In genomic region chr3:137547414-137547877, GRCm38 (mm10) we compare ENCODE assay signal across 8 mouse cellular contexts.
DNase-seq lines count a peak whose midpoint lies in the region; ATAC-seq and TF ChIP-seq lines count a peak whose summit lies in the region.

No protein-coding gene starts in this region.

- H3K4me1 ChIP-seq in embryonic facial prominence, embryonic 11.5 days (ENCODE audit: control insufficient read depth, insufficient read depth, low read length): no peaks in the 10 kb centered on the region
- H3K4me1 ChIP-seq in hindbrain, embryonic 11.5 days (replicated peaks; ENCODE audit: control insufficient read depth, insufficient read depth, low read length): no peaks in the 10 kb centered on the region
- no peaks in the 10 kb centered on the region for H3K4me1 ChIP-seq in midbrain, postnatal 0 days (ENCODE audit: insufficient read depth, low read length)

- no peak for DNase-seq in frontal cortex, postnatal 25 days (ENCODE audit: low spot score in 2 of 2)
- DNase-seq in ES-CJ7 (ENCODE audit: low read depth, low spot score): peak; percentile 92
- peak; percentile 54 for DNase-seq in embryonic facial prominence, embryonic 11.5 days (ENCODE audit: low spot score)
- DNase-seq in hindbrain, embryonic 11.5 days (ENCODE audit: low spot score): peak; percentile 70
- peak; percentile 58 for DNase-seq in midbrain, postnatal 0 days (ENCODE audit: low spot score)
- no peak for DNase-seq in thymus, postnatal 4 days

- no peak overlapping the region; the same call in 1 of the 2 replicates for H3K9ac ChIP-seq in embryonic facial prominence, embryonic 11.5 days (replicated peaks; ENCODE audit: low read length)
- H3K9ac ChIP-seq in hindbrain, embryonic 11.5 days (ENCODE audit: low read depth, low read length): no peak overlapping the region
- H3K9ac ChIP-seq in midbrain, postnatal 0 days (replicated peaks; ENCODE audit: low read length, poor library complexity, severe bottlenecking): no peak overlapping the region

- no peak overlapping the region for H3K4me3 ChIP-seq in embryonic facial prominence, embryonic 11.5 days (ENCODE audit: low read depth, low read length)
- H3K4me3 ChIP-seq in hindbrain, embryonic 11.5 days (ENCODE audit: low read depth, low read length): peak overlapping the region; percentile 6; the same call in 1 of the 2 replicates
- peak overlapping the region; percentile 9; the same call in 1 of the 2 replicates for H3K4me3 ChIP-seq in midbrain, postnatal 0 days (ENCODE audit: low read depth, low read length)

- no peaks in the 10 kb centered on the region for H3K27me3 ChIP-seq in embryonic facial prominence, embryonic 11.5 days (ENCODE audit: control insufficient read depth, insufficient read depth, low read length)
- H3K27me3 ChIP-seq in hindbrain, embryonic 11.5 days (ENCODE audit: control insufficient read depth, insufficient read depth, low read length): peaks cover 5% of the 10 kb centered on the region; the same call in 1 of the 2 replicates
- peaks cover 7% of the 10 kb centered on the region; the same call in 1 of the 2 replicates for H3K27me3 ChIP-seq in midbrain, postnatal 0 days (ENCODE audit: insufficient read depth, low read length)

- ATAC-seq in frontal cortex, adult (ENCODE audit: low TSS enrichment): peak; percentile 88
- peak; percentile 74; the same call in 1 of the 2 replicates for ATAC-seq in embryonic facial prominence, embryonic 11.5 days (replicated peaks; ENCODE audit: insufficient number of reproducible peaks, low FRiP score, low TSS enrichment, low read depth)
- ATAC-seq in hindbrain, embryonic 11.5 days (ENCODE audit: low FRiP score): peak; percentile 90
- 0 out of 2 replicates have a peak, but pooled peaks have one; percentile 38 for ATAC-seq in midbrain, postnatal 0 days (ENCODE audit: low FRiP score)
- ATAC-seq in erythroblast, adult 5-6 weeks (replicated peaks; ENCODE audit: low FRiP score, poor library complexity, severe bottlenecking): no peak

- H3K27ac ChIP-seq in embryonic facial prominence, embryonic 11.5 days (replicated peaks; ENCODE audit: low read depth, low read length): peak overlapping the region; percentile 52; the same call in 1 of the 2 replicates
- H3K27ac ChIP-seq in hindbrain, embryonic 11.5 days (ENCODE audit: low read depth, low read length): no peak overlapping the region
- H3K27ac ChIP-seq in midbrain, postnatal 0 days (ENCODE audit: low read depth, low read length): no peak overlapping the region

- no peak for TF ChIP-seq CTCF in midbrain, postnatal 0 days (IDR thresholded peaks at IDR 0.05)

- no peaks in the 10 kb centered on the region for H3K9me3 ChIP-seq in embryonic facial prominence, embryonic 11.5 days (replicated peaks; ENCODE audit: control insufficient read depth, low read length)
- H3K9me3 ChIP-seq in hindbrain, embryonic 11.5 days (ENCODE audit: control insufficient read depth, low read length): no peaks in the 10 kb centered on the region
- H3K9me3 ChIP-seq in midbrain, postnatal 0 days (ENCODE audit: low read length): no peaks in the 10 kb centered on the region

- peak overlapping the region; percentile 22 for H3K4me2 ChIP-seq in embryonic facial prominence, embryonic 11.5 days (ENCODE audit: low read depth, low read length)
- peak overlapping the region; percentile 20 for H3K4me2 ChIP-seq in hindbrain, embryonic 11.5 days (replicated peaks; ENCODE audit: low read depth, low read length)
- peak overlapping the region; percentile 45 for H3K4me2 ChIP-seq in midbrain, postnatal 0 days (ENCODE audit: low read depth, low read length, poor library complexity, severe bottlenecking)

- WGBS in embryonic facial prominence, embryonic 11.5 days: 3% methylated on average over 12 of the region's 12 CpGs
- 2% methylated on average over 12 of the region's 12 CpGs for WGBS in hindbrain, embryonic 11.5 days
- WGBS in midbrain, postnatal 0 days: 6% methylated on average over 12 of the region's 12 CpGs

- no peaks in the 10 kb centered on the region for H3K36me3 ChIP-seq in embryonic facial prominence, embryonic 11.5 days (replicated peaks; ENCODE audit: control insufficient read depth, insufficient read depth, low read depth, low read length)
- H3K36me3 ChIP-seq in hindbrain, embryonic 11.5 days (ENCODE audit: control insufficient read depth, insufficient read depth, low read length): no peaks in the 10 kb centered on the region
- no peaks in the 10 kb centered on the region for H3K36me3 ChIP-seq in midbrain, postnatal 0 days (ENCODE audit: insufficient read depth, low read length)

Comparison
In these comparisons a context has a peak if more than half of its experiments do, and no peak if none do; other contexts are left out.
1. DNase-seq: peak in ES-CJ7 (single experiment), embryonic facial prominence, embryonic 11.5 days (single experiment), hindbrain, embryonic 11.5 days (single experiment) and midbrain, postnatal 0 days (single experiment); none in frontal cortex, postnatal 25 days (0 of 2) and thymus, postnatal 4 days (single experiment).
2. Peak in every context shown above with its lines, with median percentiles within 50 percentile points of each other: H3K4me2 ChIP-seq.